Mouse (Mus musculus): Measurements from ENCODE around the gene Pdcd10.

Gene Pdcd10

DNA sequence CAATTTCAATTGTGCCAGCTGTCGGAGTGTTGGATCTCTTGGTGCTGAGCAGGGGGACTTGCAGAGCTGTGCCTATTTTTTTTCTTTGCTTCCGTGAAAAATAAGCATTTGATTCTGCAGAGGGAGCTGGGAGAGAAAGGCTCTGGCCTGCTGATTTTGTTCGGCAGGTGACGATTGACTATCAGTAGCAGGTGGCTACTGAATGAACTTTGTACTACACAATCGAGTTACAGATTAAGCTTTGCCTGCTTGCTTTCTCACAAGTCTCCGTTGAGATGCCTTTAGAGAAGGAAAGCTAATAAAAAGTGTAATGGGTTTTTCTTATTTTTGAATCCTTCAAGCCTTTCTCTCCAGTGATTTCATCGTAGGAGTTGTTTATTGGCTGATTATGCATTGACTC lies 81.5 kb downstream of the Pdcd10 start:
- CTCF ChIA-PET, result no interaction called here

- CTCF ChIA-PET, result no interaction called here
Observed at GRCm38 (mm10) chr3:75474657-75475056, 82.0 kb downstream of the Pdcd10 start.

- CTCF ChIA-PET, result no interaction called here
Observed at GRCm38 (mm10) chr3:75468154-75468553, 88.5 kb downstream of the Pdcd10 start.
